Mouse (Mus musculus) thymus, adult 2 months (tissue): ENCODE results near the gene Xlr5b. TPM values are rescaled to one million over a fixed set of nuclear protein-coding genes. Genes with fewer than 3 reads are reported as not detected.
"Not testable (repeated sequence)": the region's sequence is repeated elsewhere in the genome, so short reads cannot be mapped to it uniquely, and the experiment has no call there.

Experiments
- DNase-seq: peaks from one replicate; pipeline ENCODE4 v3.0.0; 2021
- H3K27ac ChIP-seq: fragments of 200-500 bp; 2 replicates; pipeline ENCODE4 v1.5.1; 2012; ENCODE audit warnings: low read length, control low read depth; ENCODE audit not compliant: control insufficient read depth, insufficient read depth
- H3K27me3 ChIP-seq: fragments of 200-500 bp; 2 replicates; pipeline ENCODE4 v1.6.1; 2012; ENCODE audit warnings: mild to moderate bottlenecking, low read length, moderate library complexity, mixed read lengths; ENCODE audit not compliant: control insufficient read depth, insufficient read depth
- H3K36me3 ChIP-seq: fragments of 200-500 bp; 2 replicates; pipeline ENCODE4 v1.6.1; 2012; ENCODE audit warnings: mild to moderate bottlenecking, low read length, moderate library complexity; ENCODE audit not compliant: control insufficient read depth, insufficient read depth
- H3K4me1 ChIP-seq: fragments of 200-500 bp; replicated peaks from 2 replicates; pipeline ENCODE4 v1.6.1; 2012; ENCODE audit warnings: low read length; ENCODE audit not compliant: control insufficient read depth, insufficient read depth
- H3K4me3 ChIP-seq: fragments of 200-500 bp; 2 replicates; pipeline ENCODE4 v1.5.1; 2012; ENCODE audit warnings: mild to moderate bottlenecking, low read length, control low read depth, moderate library complexity; ENCODE audit not compliant: control insufficient read depth, insufficient read depth
- whole genome bisulfite sequencing: fragments of 180-500 bp; shearing (Covaris S2); methylation state at CpG from one replicate; pipeline ENCODE4 v1.1.7; 2018; 5-methylcytosine and 5-hydroxymethylcytosine counted together
- polyA plus RNA-seq: library from polyadenylated mRNA; depleted of rRNA; stranded (reverse); fragments of >200 nt; gene quantifications from 2 replicates; pipeline ENCODE4 v1.2.3, GENCODE M21; 2012; rRNA removed

Gene Xlr5b
- polyA plus RNA-seq, result not detected in 2 replicates

- not testable (repeated sequence) for H3K27ac ChIP-seq, H3K4me1 ChIP-seq, H3K36me3 ChIP-seq, H3K27me3 ChIP-seq, H3K4me3 ChIP-seq, DNase-seq
- WGBS, result no CpG with 5 or more reads among the region's 20 CpGs
These were observed at the start of gene Xlr5b for GRCm38 (mm10) chrX:73148496-73148895. TSS of gene Xlr5b (plus strand) at chrX:73148796.

GRCm38 (mm10) chrX:73116747-73117146 is 31.8 kb upstream of the Xlr5b start, which contains the start of gene Gm14685:
TSS of gene Gm14685 (plus strand) at chrX:73117047.
- H3K27ac ChIP-seq, DNase-seq, H3K4me1 ChIP-seq, H3K27me3 ChIP-seq, H3K36me3 ChIP-seq, H3K4me3 ChIP-seq: not testable (repeated sequence)
- WGBS, result no CpG with 5 or more reads among the region's 7 CpGs

- not testable (repeated sequence) for H3K27ac ChIP-seq, H3K36me3 ChIP-seq, H3K4me3 ChIP-seq, DNase-seq, H3K27me3 ChIP-seq, H3K4me1 ChIP-seq
- WGBS, result no CpG with 5 or more reads among the region's 12 CpGs
These were observed 25.5 kb upstream of the Xlr5b start for GRCm38 (mm10) chrX:73122859-73123829.

- not testable (repeated sequence) for H3K4me3 ChIP-seq, H3K27me3 ChIP-seq, H3K4me1 ChIP-seq, H3K36me3 ChIP-seq, DNase-seq, H3K27ac ChIP-seq
- no CpG with 5 or more reads among the region's 7 CpGs for WGBS
These were observed 5.4 kb upstream of the Xlr5b start for GRCm38 (mm10) chrX:73143218-73143618.

- DNase-seq, H3K27me3 ChIP-seq, H3K4me1 ChIP-seq, H3K27ac ChIP-seq, H3K4me3 ChIP-seq, H3K36me3 ChIP-seq: not testable (repeated sequence)
- WGBS, result no CpG with 5 or more reads among the region's 7 CpGs
These were observed 754 bp downstream of the Xlr5b start, which contains the start of gene DXBay18 for GRCm38 (mm10) chrX:73149350-73149749. TSS of gene DXBay18 (minus strand) at chrX:73149450.

- not testable (repeated sequence) for DNase-seq, H3K4me3 ChIP-seq, H3K27ac ChIP-seq, H3K36me3 ChIP-seq, H3K4me1 ChIP-seq, H3K27me3 ChIP-seq
- WGBS, result 85% methylated on average over 4 of the region's 15 CpGs
These were observed 28.3 kb downstream of the Xlr5b start, which contains the start of gene Spin2d for GRCm38 (mm10) chrX:73176889-73177288. TSS of gene Spin2d (minus strand) at chrX:73176989.

GRCm38 (mm10) chrX:73191934-73192333 is 43.3 kb downstream of the Xlr5b start, which contains the start of gene Xlr3b:
TSS of gene Xlr3b (plus strand) at chrX:73192207.
- H3K27ac ChIP-seq, result not testable (repeated sequence)
- WGBS, result 84% methylated on average over 12 of the region's 12 CpGs

More at GRCm38 (mm10) chrX:73191934-73192333, 43.3 kb downstream of the Xlr5b start, which contains the start of gene Xlr3b:
- H3K36me3 ChIP-seq, H3K4me3 ChIP-seq, H3K4me1 ChIP-seq, H3K27me3 ChIP-seq: not testable (repeated sequence)
- DNase-seq, result peak; percentile 4

Other genes with a start within 250 kb of the Xlr5b start
- gene Cetn2, start 230.4 kb upstream of the Xlr5b start, polyA plus RNA-seq, result 5.9 and 9.7 TPM in 2 replicates
- 8.9 and 9.0 TPM in 2 replicates for gene Nsdhl, start 230.2 kb upstream of the Xlr5b start, polyA plus RNA-seq
- gene Zfp185, start 161.5 kb upstream of the Xlr5b start, polyA plus RNA-seq, result 1.0 and 1.3 TPM in 2 replicates
- not detected in 2 replicates for gene Pnma5, start 111.7 kb upstream of the Xlr5b start, polyA plus RNA-seq
- gene Pnma3, start 84.0 kb upstream of the Xlr5b start, polyA plus RNA-seq, result not detected in 2 replicates
- 4.0 and 7.7 TPM in 2 replicates for gene Xlr4a, start 66.3 kb upstream of the Xlr5b start, polyA plus RNA-seq
- 0.97 TPM in 1 of 2 replicates, not detected in the other for gene Xlr3a, start 51.7 kb upstream of the Xlr5b start, polyA plus RNA-seq
- 0.11 and 0.17 TPM in 2 replicates for gene Gm14685, start 31.7 kb upstream of the Xlr5b start, polyA plus RNA-seq
- gene DXBay18, start 654 bp downstream of the Xlr5b start, polyA plus RNA-seq, result not detected in 2 replicates
- gene Spin2d, start 28.2 kb downstream of the Xlr5b start, polyA plus RNA-seq, result not detected in 2 replicates
- gene Xlr3b, start 43.4 kb downstream of the Xlr5b start, polyA plus RNA-seq, result 0.56 and 2.8 TPM in 2 replicates
- 8.5 and 13.3 TPM in 2 replicates for gene Xlr4b, start 65.5 kb downstream of the Xlr5b start, polyA plus RNA-seq
- 21.8 and 26.5 TPM in 2 replicates for gene F8a, start 79.5 kb downstream of the Xlr5b start, polyA plus RNA-seq
- gene Xlr4c, start 94.3 kb downstream of the Xlr5b start, polyA plus RNA-seq, result 4.1 and 6.8 TPM in 2 replicates
- not detected in 2 replicates for gene Xlr3c, start 116.6 kb downstream of the Xlr5b start, polyA plus RNA-seq
- 0.05 TPM in 1 of 2 replicates, not detected in the other for gene Xlr5a, start 144.2 kb downstream of the Xlr5b start, polyA plus RNA-seq
- 0.11 TPM in 1 of 2 replicates, not detected in the other for gene Xlr5c, start 144.2 kb downstream of the Xlr5b start, polyA plus RNA-seq
- not detected in 2 replicates for gene Gm45015, start 188.0 kb downstream of the Xlr5b start, polyA plus RNA-seq
- 30.6 and 31.2 TPM in 2 replicates for gene Zfp275, start 193.8 kb downstream of the Xlr5b start, polyA plus RNA-seq
- gene Gm18336, start 249.9 kb downstream of the Xlr5b start, polyA plus RNA-seq, result not detected in 2 replicates